Comparison of ENCODE assay signal across 9 mouse cellular contexts in genomic region chr7:30607706-30608309, GRCm38 (mm10). TPM values are rescaled to one million over a fixed set of nuclear protein-coding genes. Genes with fewer than 3 reads are reported as not detected.
DNase-seq lines count a peak whose midpoint lies in the region; ATAC-seq and TF ChIP-seq lines count a peak whose summit lies in the region.
"Had no signal": no experiment of that assay in that cellular context is flagged by ENCODE, and none has a peak within 500 bp of the region (broad histone marks: within the 10 kb centered on the region; RNA-seq: fewer than 3 reads in every experiment).

No protein-coding gene starts in this region.

- no peak overlapping the region for H3K4me3 ChIP-seq in hindbrain, embryonic 10.5 days
- no peak overlapping the region for H3K4me3 ChIP-seq in hindbrain, embryonic 13.5 days
- H3K4me3 ChIP-seq in ES-E14 (ENCODE audit: insufficient read depth in 1 of 2, low read depth in 1 of 2, low read length in 2 of 2, poor library complexity in 1 of 2, severe bottlenecking in 1 of 2), result no peak overlapping the region

- no peaks in the 10 kb centered on the region for H3K36me3 ChIP-seq in hindbrain, embryonic 10.5 days
- no peaks in the 10 kb centered on the region for H3K36me3 ChIP-seq in hindbrain, embryonic 13.5 days
- no peaks in the 10 kb centered on the region for H3K36me3 ChIP-seq in ES-E14 (ENCODE audit: control insufficient read depth, insufficient read depth, low read length, poor library complexity, severe bottlenecking)

- WGBS in hindbrain, embryonic 10.5 days, result 36% methylated on average over 8 of the region's 8 CpGs
- 32% methylated on average over 8 of the region's 8 CpGs for WGBS in hindbrain, embryonic 13.5 days

- DNase-seq in hindbrain, embryonic 10.5 days (ENCODE audit: low spot score), result peak; percentile 63
- peak; percentile 94 for DNase-seq in ES-E14 (ENCODE audit: low read depth, low spot score)
- peak; percentile 42 for DNase-seq in c-Kit-positive CD71-positive TER-119-positive erythroid progenitor cells, embryonic 14.5 days (ENCODE audit: low spot score)
- DNase-seq in kidney, adult 18-20 months, result peak; percentile 75
- DNase-seq in lung, postnatal 36 days, result peak; percentile 87
- DNase-seq in testis, postnatal 10 days (ENCODE audit: low spot score), result peak; percentile 77
- DNase-seq in layer of hippocampus, postnatal 14 days (ENCODE audit: low spot score in 2 of 2), result no peak

- no peaks in the 10 kb centered on the region for H3K9me3 ChIP-seq in hindbrain, embryonic 10.5 days
- no peaks in the 10 kb centered on the region for H3K9me3 ChIP-seq in hindbrain, embryonic 13.5 days
- no peaks in the 10 kb centered on the region for H3K9me3 ChIP-seq in ES-E14 (ENCODE audit: control insufficient read depth, insufficient read depth, low read depth, low read length)

- no peak overlapping the region for H3K9ac ChIP-seq in hindbrain, embryonic 13.5 days
- no peak overlapping the region for H3K9ac ChIP-seq in ES-E14 (ENCODE audit: insufficient read depth, low read depth, low read length, poor library complexity, severe bottlenecking)

- no peaks in the 10 kb centered on the region for H3K27me3 ChIP-seq in hindbrain, embryonic 10.5 days (ENCODE audit: insufficient read depth, poor library complexity, severe bottlenecking)
- H3K27me3 ChIP-seq in hindbrain, embryonic 13.5 days, result no peaks in the 10 kb centered on the region

- 0 out of 2 replicates have a peak, but pooled peaks cover 6% of the 10 kb centered on the region for H3K4me1 ChIP-seq in hindbrain, embryonic 10.5 days (replicated peaks)
- H3K4me1 ChIP-seq in hindbrain, embryonic 13.5 days (replicated peaks), result no peaks in the 10 kb centered on the region
- peaks cover 2 to 31% of the 10 kb centered on the region in 2 experiments for H3K4me1 ChIP-seq in ES-E14 (ENCODE audit: control insufficient read depth in 2 of 2, insufficient read depth in 2 of 2, low read length in 2 of 2, poor library complexity in 1 of 2)

- H3K4me2 ChIP-seq in hindbrain, embryonic 13.5 days, result no peak overlapping the region

- in situ Hi-C loops in ES-E14 (cut with MboI; ENCODE audit: low sequenced_read_pairs in 2 of 2, unreplicated experiment in 2 of 2), result no loop called here

- ATAC-seq in hindbrain, embryonic 13.5 days (ENCODE audit: low FRiP score), result no peak

- H3K27ac ChIP-seq in hindbrain, embryonic 10.5 days, result no peak overlapping the region
- H3K27ac ChIP-seq in hindbrain, embryonic 13.5 days, result no peak overlapping the region
- no peak overlapping the region; the same call in 1 of the 2 replicates for H3K27ac ChIP-seq in ES-E14 (ENCODE audit: insufficient read depth, low read depth, low read length, poor library complexity, severe bottlenecking)

TF ChIP-seq in ES-E14, 5 proteins besides CTCF, POLR2A, EP300 and RAD21:
- TF ChIP-seq ZC3H11A (IDR thresholded peaks at IDR 0.05; ENCODE audit: borderline replicate concordance, low read depth, low read length) (peak; percentile 72; the same call in 1 of the 2 replicates), ZNF384 (IDR thresholded peaks at IDR 0.05; ENCODE audit: low read depth, low read length) (no peak)

RNA-seq across cellular contexts. Expression of gene Upk1a, which starts 4.8 kb away (rescaled TPM):
- 0.52 and 1.2 TPM in 2 replicates for polyA plus RNA-seq in hindbrain, embryonic 10.5 days (2016; fragmentation: Nextera tagmentation; extraction: Ambion mirVana)
- 0.49 and 0.63 TPM in 2 replicates for polyA plus RNA-seq in hindbrain, embryonic 13.5 days (2015; fragmentation: Nextera tagmentation; extraction: Ambion mirVana)
- 1.8 and 2.5 TPM in 2 replicates for total RNA-seq in ES-E14 (2012; rRNA removed)
- under 1 TPM in 1 of 2 experiments, not detected in 1; 0.52 TPM for total RNA-seq in layer of hippocampus, postnatal 14 days (2021)
- total RNA-seq: gastrocnemius, postnatal 36 days had no signal

RNA-seq across cellular contexts. Expression of gene Zbtb32, which starts 9.1 kb away (rescaled TPM):
- 0.20 and 0.21 TPM in 2 replicates for polyA plus RNA-seq in hindbrain, embryonic 10.5 days (2016; fragmentation: Nextera tagmentation; extraction: Ambion mirVana)
- polyA plus RNA-seq in hindbrain, embryonic 13.5 days (2015; fragmentation: Nextera tagmentation; extraction: Ambion mirVana), result 0.21 and 0.25 TPM in 2 replicates
- 20.8 and 24.6 TPM in 2 replicates for total RNA-seq in ES-E14 (2012; rRNA removed)
- total RNA-seq in layer of hippocampus, postnatal 14 days (2021), result not detected
- total RNA-seq: gastrocnemius, postnatal 36 days had no signal

RNA-seq across cellular contexts. Expression of gene Cox6b1, which starts 18.1 kb away (rescaled TPM):
- polyA plus RNA-seq in hindbrain, embryonic 10.5 days (2016; fragmentation: Nextera tagmentation; extraction: Ambion mirVana), result 810 and 924 TPM in 2 replicates
- polyA plus RNA-seq in hindbrain, embryonic 13.5 days (2015; fragmentation: Nextera tagmentation; extraction: Ambion mirVana), result 1,107 TPM in 2 replicates
- total RNA-seq in ES-E14 (2012; rRNA removed), result 478 and 576 TPM in 2 replicates
- total RNA-seq in layer of hippocampus, postnatal 14 days (2021), result 100 to 1,000 TPM; 793 to 817 TPM

RNA-seq across cellular contexts. Expression of gene Kmt2b, which starts 19.3 kb away (rescaled TPM):
- polyA plus RNA-seq in hindbrain, embryonic 10.5 days (2016; fragmentation: Nextera tagmentation; extraction: Ambion mirVana), result 9.6 and 11.0 TPM in 2 replicates
- polyA plus RNA-seq in hindbrain, embryonic 13.5 days (2015; fragmentation: Nextera tagmentation; extraction: Ambion mirVana), result 10.7 and 11.3 TPM in 2 replicates
- 73.7 and 98.6 TPM in 2 replicates for total RNA-seq in ES-E14 (2012; rRNA removed)
- 10 to 100 TPM; 46.1 to 54.4 TPM for total RNA-seq in layer of hippocampus, postnatal 14 days (2021)

RNA-seq across cellular contexts. Expression of gene Etv2, which starts 27.8 kb away (rescaled TPM):
- 0.14 TPM in 1 of 2 replicates, not detected in the other for polyA plus RNA-seq in hindbrain, embryonic 10.5 days (2016; fragmentation: Nextera tagmentation; extraction: Ambion mirVana)
- not detected in 2 replicates for polyA plus RNA-seq in hindbrain, embryonic 13.5 days (2015; fragmentation: Nextera tagmentation; extraction: Ambion mirVana)
- total RNA-seq in ES-E14 (2012; rRNA removed), result 1.5 and 2.1 TPM in 2 replicates
- not detected for total RNA-seq in layer of hippocampus, postnatal 14 days (2021)
- total RNA-seq: gastrocnemius, postnatal 36 days had no signal

Comparison
In these comparisons a context has a peak if more than half of its experiments do, and no peak if none do; other contexts are left out.
1. DNase-seq: peak in hindbrain, embryonic 10.5 days (single experiment), ES-E14 (single experiment), c-Kit-positive CD71-positive TER-119-positive erythroid progenitor cells, embryonic 14.5 days (single experiment), kidney, adult 18-20 months (single experiment), lung, postnatal 36 days (single experiment) and testis, postnatal 10 days (single experiment); none in layer of hippocampus, postnatal 14 days (0 of 2).
2. RNA of gene Zbtb32, which starts 9.1 kb away (total RNA-seq): 20.8 to 24.6 TPM in ES-E14; not detected in layer of hippocampus, postnatal 14 days; every median in the first group is over 10 times any median in the second.